Mouse (Mus musculus): ENCODE data around the gene Tmem52.
A peak's percentile ranks its signal among the peaks of the same experiment; 100 is the strongest.

- no peak for TF ChIP-seq EP300 (optimal IDR thresholded peaks at IDR 0.05)
- TF ChIP-seq CTCF (IDR thresholded peaks at IDR 0.05; ENCODE audit: low read depth) = peak; percentile 47
Measured at GRCm38 (mm10) chr4:155517948-155518517, 49.1 kb downstream of the Tmem52 start.

Measured in stomach, postnatal 0 days (tissue).